Mouse (Mus musculus) ES-Bruce4 (cell line): ENCODE data around the gene Mrpl17. TPM values are rescaled to one million over a fixed set of nuclear protein-coding genes. Genes with fewer than 3 reads are reported as not detected.

ENCODE experiments used
- H3K27ac ChIP-seq: 2 replicates; pipeline ENCODE4 v1.5.1; 2012; ENCODE audit warnings: low read length, inconsistent platforms; ENCODE audit not compliant: insufficient read depth
- H3K27me3 ChIP-seq: 2 replicates; pipeline ENCODE4 v1.6.1; 2012; ENCODE audit warnings: mild to moderate bottlenecking, low read length, inconsistent platforms; ENCODE audit not compliant: control insufficient read depth, poor library complexity, insufficient read depth, severe bottlenecking
- H3K36me3 ChIP-seq: 2 replicates; pipeline ENCODE4 v1.6.1; 2012; ENCODE audit warnings: inconsistent platforms, mild to moderate bottlenecking, low read length, moderate library complexity; ENCODE audit not compliant: control insufficient read depth, poor library complexity, insufficient read depth, severe bottlenecking
- H3K4me1 ChIP-seq: one replicate; pipeline ENCODE4 v1.8.1; 2011; ENCODE audit warnings: low read length; ENCODE audit not compliant: control insufficient read depth, insufficient read depth
- H3K4me3 ChIP-seq: 2 replicates; pipeline ENCODE4 v1.5.1; 2011; ENCODE audit warnings: low read depth, mild to moderate bottlenecking, low read length
- H3K9ac ChIP-seq: 2 replicates; pipeline ENCODE4 v1.6.1; 2012; ENCODE audit warnings: low read depth, mild to moderate bottlenecking, inconsistent platforms; ENCODE audit not compliant: poor library complexity, severe bottlenecking
- H3K9me3 ChIP-seq: replicated peaks from 2 replicates; pipeline ENCODE4 v1.6.1; 2012; ENCODE audit warnings: mild to moderate bottlenecking, low read length, inconsistent platforms; ENCODE audit not compliant: control insufficient read depth, poor library complexity, insufficient read depth, severe bottlenecking
- CTCF ChIP-seq: IDR thresholded peaks from one replicate; pipeline ENCODE4 v1.8.1; 2011; ENCODE audit warnings: low read depth, low read length
- EP300 ChIP-seq: IDR thresholded peaks from 2 replicates; pipeline ENCODE4 v1.6.1; 2011; ENCODE audit warnings: low read depth, low read length; ENCODE audit not compliant: insufficient read depth
- POLR2A ChIP-seq: IDR thresholded peaks from one replicate; pipeline ENCODE4 v1.8.1; 2011; ENCODE audit warnings: low read length; ENCODE audit not compliant: insufficient read depth
- polyA plus RNA-seq: library from polyadenylated mRNA; stranded (reverse); fragments of >200 nt; gene quantifications from 2 replicates; pipeline ENCODE4 v1.2.4, GENCODE M21; 2011; ENCODE audit warnings: low read depth; ENCODE audit not compliant: missing spikeins, insufficient read depth, insufficient read length

Gene Mrpl17
- polyA plus RNA-seq, 1 experiment = 103 TPM

- TF ChIP-seq CTCF = no peak
- no peak for TF ChIP-seq POLR2A
- no peak for TF ChIP-seq EP300
- H3K27me3 ChIP-seq = no peaks in the 10 kb centered on the region
- peaks cover 15% of the 10 kb centered on the region for H3K36me3 ChIP-seq
- no peaks in the 10 kb centered on the region for H3K9me3 ChIP-seq
- no peak overlapping the region for H3K27ac ChIP-seq
- H3K4me3 ChIP-seq = no peak overlapping the region
- no peaks in the 10 kb centered on the region for H3K4me1 ChIP-seq
- no peak overlapping the region for H3K9ac ChIP-seq
These were observed 4.8 kb downstream of the Mrpl17 start for GRCm38 (mm10) chr7:105806125-105806524.

DNA sequence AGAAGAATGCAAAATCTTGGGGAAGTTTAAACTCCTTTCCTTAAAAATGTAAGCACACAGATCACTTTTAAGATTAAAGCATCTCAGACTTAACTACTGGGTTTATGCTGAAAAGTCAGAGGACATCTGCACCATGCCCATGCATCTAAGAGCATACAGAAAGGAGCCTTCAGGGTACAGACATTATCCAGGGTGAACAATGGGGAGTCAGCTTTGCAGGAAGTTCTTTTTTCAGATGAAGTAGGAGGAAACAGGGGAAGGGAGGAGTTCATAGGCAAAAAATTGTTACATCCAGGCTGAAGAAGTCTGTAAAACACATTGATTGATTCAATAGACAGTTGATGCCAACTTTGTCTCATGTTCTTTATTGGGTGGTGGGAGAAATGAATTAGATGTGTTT is 7.5 kb downstream of the Mrpl17 start:
- H3K4me1 ChIP-seq = no peaks in the 10 kb centered on the region
- H3K4me3 ChIP-seq = no peak overlapping the region
- no peak overlapping the region for H3K27ac ChIP-seq
- no peaks in the 10 kb centered on the region for H3K9me3 ChIP-seq
- H3K9ac ChIP-seq = no peak overlapping the region
- H3K27me3 ChIP-seq = no peaks in the 10 kb centered on the region
- H3K36me3 ChIP-seq = peaks cover 4% of the 10 kb centered on the region; the same call in 1 of the 2 replicates
- TF ChIP-seq CTCF = no peak
- no peak for TF ChIP-seq POLR2A
- TF ChIP-seq EP300 = no peak

GRCm38 (mm10) chr7:105802771-105803170 is 8.1 kb downstream of the Mrpl17 start:
- H3K36me3 ChIP-seq = no peaks in the 10 kb centered on the region
- no peaks in the 10 kb centered on the region for H3K9me3 ChIP-seq
- no peaks in the 10 kb centered on the region for H3K27me3 ChIP-seq
- no peaks in the 10 kb centered on the region for H3K4me1 ChIP-seq
- TF ChIP-seq POLR2A = no peak
- no peak for TF ChIP-seq CTCF
- no peak for TF ChIP-seq EP300
- H3K9ac ChIP-seq = no peak overlapping the region
- H3K27ac ChIP-seq = no peak overlapping the region
- no peak overlapping the region for H3K4me3 ChIP-seq

DNA sequence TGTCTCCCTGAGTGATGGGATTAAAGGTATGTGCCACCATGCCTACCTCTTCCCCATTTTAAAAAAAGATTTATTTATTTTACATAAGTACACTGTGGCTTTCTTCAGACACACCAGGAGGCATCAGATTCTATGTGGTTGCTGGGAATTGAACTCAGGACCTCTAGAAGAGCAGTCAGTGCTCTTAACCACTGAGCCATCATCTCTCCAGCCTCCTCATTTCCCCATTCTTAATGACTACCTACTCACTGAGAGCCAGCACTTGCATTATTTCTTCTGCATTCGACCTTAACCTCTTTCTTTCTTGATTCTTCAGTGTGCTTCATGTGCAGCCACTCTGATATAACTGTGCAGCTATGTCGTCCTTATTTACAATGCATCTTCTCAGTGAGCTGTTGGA is 8.6 kb downstream of the Mrpl17 start:
- no peak overlapping the region for H3K27ac ChIP-seq
- H3K9me3 ChIP-seq = no peaks in the 10 kb centered on the region
- H3K27me3 ChIP-seq = no peaks in the 10 kb centered on the region
- no peak for TF ChIP-seq EP300
- TF ChIP-seq CTCF = no peak
- TF ChIP-seq POLR2A = no peak
- no peaks in the 10 kb centered on the region for H3K36me3 ChIP-seq
- no peak overlapping the region for H3K9ac ChIP-seq
- no peaks in the 10 kb centered on the region for H3K4me1 ChIP-seq
- H3K4me3 ChIP-seq = no peak overlapping the region

GRCm38 (mm10) chr7:105796972-105797371 is 13.9 kb downstream of the Mrpl17 start:
- Histone ChIP-seq H3K9me3 (no peaks in the 10 kb centered on the region), H3K36me3 (no peaks in the 10 kb centered on the region), H3K27ac (no peak overlapping the region), H3K9ac (no peak overlapping the region), H3K4me1 (no peaks in the 10 kb centered on the region), H3K4me3 (no peak overlapping the region), H3K27me3 (no peaks in the 10 kb centered on the region)
- no peak for TF ChIP-seq EP300
- no peak for TF ChIP-seq POLR2A

- H3K4me3 ChIP-seq = no peak overlapping the region
- no peak for TF ChIP-seq EP300
- TF ChIP-seq POLR2A = no peak
- no peak for TF ChIP-seq CTCF
These were observed 15.0 kb downstream of the Mrpl17 start for GRCm38 (mm10) chr7:105795759-105796366.

More at GRCm38 (mm10) chr7:105795759-105796366, 15.0 kb downstream of the Mrpl17 start:
- Histone ChIP-seq H3K4me1 (no peaks in the 10 kb centered on the region), H3K9me3 (0 out of 2 replicates have a peak, but pooled peaks cover 4% of the 10 kb centered on the region), H3K36me3 (no peaks in the 10 kb centered on the region), H3K27ac (no peak overlapping the region), H3K27me3 (no peaks in the 10 kb centered on the region), H3K9ac (no peak overlapping the region)
